Mouse (Mus musculus) adrenal gland, adult 2 months (tissue): ENCODE measurements at regions not wholly inside any gene's neighbourhood (a gene's known extent, or its start where the extent isn't known, plus 50 kb on each side); places are given as distances from the start of the nearest gene placed in this dataset.
A peak's percentile ranks its signal among the peaks of the same experiment; 100 is the strongest.

Experiments used
- DNase-seq: peaks from one replicate; pipeline ENCODE4 v3.0.0; 2021

- DNase-seq = no peak
These were observed 157.2 kb downstream of the Gm11146 start for GRCm38 (mm10) chr16:77444647-77445046.

GRCm38 (mm10) chr16:77444006-77444405, 157.9 kb downstream of the Gm11146 start:
- DNase-seq = peak; percentile 26

DNA sequence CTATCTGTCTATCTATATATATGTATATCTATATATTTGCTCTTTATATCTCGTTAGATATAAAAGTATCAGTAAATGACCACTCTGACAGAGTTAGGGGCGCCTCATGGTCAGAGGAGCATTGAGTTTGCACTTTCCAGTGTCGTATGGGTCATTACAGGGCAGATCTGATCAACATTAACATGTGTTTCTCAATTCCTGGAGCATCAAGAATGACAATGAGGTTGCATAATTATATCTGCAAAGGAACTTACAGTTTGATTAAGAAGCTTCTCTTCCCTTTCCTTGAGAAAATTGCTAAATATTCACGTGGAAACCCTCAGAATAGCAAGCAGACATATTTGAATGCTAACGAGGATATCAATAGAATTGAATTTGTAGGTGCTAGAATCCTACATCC, 158.6 kb downstream of the Gm11146 start:
- DNase-seq = no peak

DNA sequence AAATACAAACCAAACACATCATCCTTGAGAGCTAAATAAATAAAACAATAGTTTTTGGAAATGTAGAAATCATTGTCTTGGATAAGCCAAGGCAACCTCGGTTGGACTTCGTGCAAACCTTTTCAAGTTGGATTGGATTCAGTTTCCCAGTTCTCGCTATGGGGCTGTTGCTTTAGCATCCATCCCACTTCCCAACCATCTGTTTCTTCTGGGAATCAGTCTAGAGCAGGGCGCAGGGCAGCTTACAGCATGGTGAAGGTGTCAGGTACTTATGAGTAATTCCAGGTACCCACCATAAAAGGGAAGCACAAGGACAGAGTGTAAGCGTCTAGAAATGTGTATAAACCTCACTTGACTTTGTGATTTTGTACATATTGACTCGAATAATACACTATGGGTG, 159.0 kb downstream of the Gm11146 start:
- DNase-seq = no peak

DNA sequence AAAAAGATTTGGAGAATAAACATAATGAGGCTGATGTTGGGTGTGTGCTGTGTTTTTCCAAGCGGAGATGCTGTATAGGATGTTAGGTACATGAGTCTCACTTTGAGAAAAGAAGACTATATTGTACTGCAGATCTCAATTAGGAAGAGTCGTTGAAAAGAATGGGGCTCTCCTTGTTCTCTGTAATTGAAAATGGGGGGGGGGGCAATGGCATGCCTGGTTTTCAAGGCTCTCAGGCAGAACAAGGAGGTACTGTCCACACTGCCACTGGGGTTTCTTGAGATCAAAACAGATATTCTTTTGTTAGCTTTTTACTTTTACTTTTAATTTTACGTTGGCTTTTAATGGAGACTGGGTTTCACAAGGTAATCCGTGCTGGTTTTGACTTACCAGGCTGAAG, 170.5 kb downstream of the Gm11146 start:
- DNase-seq = no peak

- DNase-seq = no peak
These were observed 179.2 kb downstream of the Gm11146 start for GRCm38 (mm10) chr16:77422385-77423363.

- DNase-seq = peak; percentile 17
These were observed 180.3 kb downstream of the Gm11146 start for GRCm38 (mm10) chr16:77421591-77422024.

- DNase-seq = no peak
These were observed 180.9 kb downstream of the Gm11146 start for GRCm38 (mm10) chr16:77421001-77421400.

DNA sequence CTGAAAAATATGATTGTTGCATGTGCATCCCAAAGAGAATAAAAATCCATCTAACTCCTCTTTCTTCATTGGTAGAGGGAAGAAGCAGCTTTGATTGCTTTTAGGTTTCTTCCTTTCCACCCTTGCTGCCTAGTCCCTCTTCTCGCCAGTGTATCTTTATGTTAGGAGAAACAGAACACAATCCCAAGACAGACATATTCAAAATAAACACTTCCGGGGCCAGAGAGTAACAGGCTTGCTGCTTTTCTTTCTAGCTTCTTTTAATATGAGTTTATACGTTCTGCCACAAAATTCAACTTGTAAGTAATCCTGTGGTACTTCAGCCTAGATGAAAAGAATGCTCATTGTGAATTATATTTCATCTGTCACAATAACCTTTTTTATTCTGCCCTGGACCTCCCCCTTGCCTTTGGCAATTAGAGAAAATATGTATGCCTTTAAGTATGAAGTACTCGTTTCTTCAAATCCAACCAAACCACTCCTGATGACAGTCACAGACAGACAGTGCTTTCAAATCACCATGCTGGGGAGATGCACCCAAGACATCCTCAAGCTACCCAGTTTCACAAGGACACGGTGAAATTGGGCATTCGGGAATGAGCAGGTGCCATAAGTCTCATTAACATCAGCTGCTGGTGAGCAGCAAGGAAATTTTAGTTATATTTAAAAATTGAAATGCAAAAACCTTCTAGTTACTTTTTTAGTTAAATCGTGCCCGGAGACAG, 181.6 kb downstream of the Gm11146 start:
- DNase-seq = no peak

DNA sequence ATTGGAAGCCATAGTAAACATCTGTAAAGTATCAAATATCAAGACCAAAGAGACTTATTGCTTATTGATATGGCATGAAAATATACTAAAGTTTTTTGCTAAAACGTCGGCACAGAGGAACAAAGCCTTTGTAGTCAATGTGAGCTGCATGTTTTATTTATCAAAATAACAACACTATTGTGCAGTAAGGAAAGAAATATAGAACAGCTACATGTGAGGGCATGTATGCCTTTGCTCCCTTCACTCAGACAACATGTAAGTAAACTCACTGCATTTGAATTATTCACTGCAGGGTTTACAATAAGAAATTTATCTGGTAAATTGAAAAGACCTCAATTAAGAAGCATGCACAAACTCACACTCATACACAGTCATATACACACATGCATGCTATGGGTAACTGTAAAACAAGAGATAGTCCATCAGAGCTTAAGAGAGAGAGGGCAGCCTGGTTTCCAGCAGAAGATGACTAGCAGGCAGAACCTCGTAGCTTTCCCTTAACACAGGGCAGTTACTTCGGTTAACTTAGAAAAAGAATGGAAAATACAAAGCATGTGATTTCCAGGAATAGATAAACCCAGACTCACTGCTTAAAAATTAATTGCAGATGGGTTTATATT, 182.7 kb downstream of the Gm11146 start:
- DNase-seq = no peak

GRCm38 (mm10) chr16:77418486-77418885, 183.4 kb downstream of the Gm11146 start:
- DNase-seq = no peak

DNA sequence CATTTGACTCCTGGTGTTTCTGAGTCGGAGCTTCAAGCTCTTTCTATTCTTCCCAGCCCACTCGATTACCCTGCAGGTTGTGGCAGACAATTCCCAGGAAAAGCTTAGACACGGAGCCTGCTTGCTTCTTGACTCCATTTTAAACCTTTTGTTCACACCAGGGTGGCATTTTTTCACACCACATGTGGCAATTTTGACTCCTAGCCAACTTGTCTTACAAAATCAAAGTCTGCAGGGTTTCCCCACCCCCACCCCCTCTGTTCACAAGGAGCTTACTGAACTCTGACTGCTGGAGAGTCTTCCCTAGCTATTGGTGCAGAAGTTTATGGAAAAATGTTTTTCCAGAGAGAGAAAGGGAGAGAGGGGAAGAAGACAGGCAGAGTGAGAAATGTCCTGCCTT, 184.1 kb downstream of the Gm11146 start:
- peak; percentile 21 for DNase-seq

- no peak for DNase-seq
These were observed 187.3 kb downstream of the Gm11146 start for GRCm38 (mm10) chr16:77414562-77414961.

- DNase-seq = no peak
These were observed 192.7 kb downstream of the Gm11146 start for GRCm38 (mm10) chr16:77409168-77409567.

DNA sequence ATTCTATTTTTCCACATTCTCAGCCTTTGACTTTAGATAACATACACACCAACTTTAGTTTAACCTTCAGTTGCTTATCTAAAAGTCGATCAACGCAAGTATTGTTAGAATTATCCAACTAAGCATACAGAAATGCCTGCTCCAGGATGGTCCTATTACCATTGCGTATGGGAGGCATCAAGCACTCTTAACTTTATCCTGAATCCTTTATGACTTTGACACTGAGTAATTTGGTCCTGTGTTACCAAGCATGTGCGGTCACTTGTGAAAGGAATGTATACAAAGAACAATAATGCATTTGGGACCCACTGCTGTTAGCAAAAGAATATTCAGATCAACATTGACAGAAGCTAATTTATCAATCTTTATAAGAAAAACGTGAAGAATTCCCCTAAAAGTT, 194.9 kb downstream of the Gm11146 start:
- no peak for DNase-seq

DNA sequence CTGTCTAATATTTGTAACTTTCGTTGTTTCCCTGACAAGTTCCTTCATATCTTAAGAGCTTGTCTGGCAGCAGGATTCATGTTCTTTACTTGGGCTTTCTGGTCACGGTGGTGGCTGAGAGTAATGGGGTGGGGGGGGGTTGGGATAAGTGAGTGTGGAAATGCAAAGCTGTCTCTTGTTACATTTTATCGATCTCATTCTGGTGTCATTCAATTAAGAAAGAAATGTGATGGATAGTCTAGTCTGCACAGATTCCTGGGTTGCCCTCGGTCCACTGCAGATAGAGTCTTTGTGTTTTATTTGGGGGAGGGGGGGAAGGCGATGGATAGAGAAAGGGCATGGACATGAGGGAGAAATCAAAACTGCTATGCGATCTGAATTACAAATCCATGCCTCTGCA, 196.0 kb downstream of the Gm11146 start:
- DNase-seq = no peak

DNA sequence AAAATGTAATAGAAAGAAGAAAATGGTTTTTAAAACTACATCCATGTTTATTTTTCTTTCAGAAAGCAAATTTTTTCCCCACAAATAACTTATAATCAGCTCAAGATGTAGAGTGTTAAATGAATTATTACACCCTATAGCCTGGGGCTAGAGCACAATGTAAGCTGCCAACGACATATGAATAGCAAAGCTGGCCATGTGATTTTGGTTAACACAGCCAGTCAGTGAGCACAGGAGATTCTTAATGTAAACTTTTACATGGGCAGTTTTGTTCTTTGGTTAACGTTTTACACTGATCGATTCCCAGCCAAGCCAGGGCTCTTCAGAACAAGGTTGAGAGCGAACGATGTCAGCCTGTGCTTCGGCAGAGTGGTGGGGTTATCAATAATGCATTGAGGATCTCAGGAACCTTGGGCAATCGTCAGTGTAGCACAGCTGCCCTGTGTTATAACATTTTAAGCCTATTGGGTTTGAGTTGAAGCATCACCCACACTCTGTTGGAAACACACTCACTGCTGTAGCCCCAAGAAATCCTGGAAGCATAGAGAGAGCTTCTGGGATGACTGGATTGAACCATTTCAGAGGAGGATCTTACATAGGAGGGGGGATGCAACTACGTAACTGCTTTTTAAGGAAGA, 196.6 kb downstream of the Gm11146 start:
- no peak for DNase-seq

GRCm38 (mm10) chr16:77402711-77403280, 199.1 kb downstream of the Gm11146 start:
- no peak for DNase-seq

GRCm38 (mm10) chr16:77401185-77401943, 200.5 kb downstream of the Gm11146 start:
- no peak for DNase-seq

- peak; percentile 66 for DNase-seq
These were observed 201.5 kb downstream of the Gm11146 start for GRCm38 (mm10) chr16:77400276-77400891.
